Mouse (Mus musculus) hindbrain, embryonic 14.5 days (tissue): ENCODE results near the gene Bco2. TPM values are rescaled to one million over a fixed set of nuclear protein-coding genes. Genes with fewer than 3 reads are reported as not detected.

Experiments
- ATAC-seq: fragments of 200-750 bp; cut with Nextera tagmentation; 2 replicates; pipeline ENCODE4 v1.8.0; 2017; ENCODE audit warnings: moderate number of reproducible peaks, mild to moderate bottlenecking, moderate TSS enrichment, moderate library complexity; ENCODE audit not compliant: low FRiP score
- DNase-seq: peaks from one replicate; pipeline ENCODE4 v3.0.0-alpha.2; 2015; ENCODE audit warnings: low spot score
- H3K27ac ChIP-seq: fragments of 300-500 bp; sonication (generic); 2 replicates; pipeline ENCODE4 v1.5.1; 2014; ENCODE audit warnings: mild to moderate bottlenecking, moderate library complexity
- H3K27me3 ChIP-seq: fragments of 300-500 bp; sonication (generic); 2 replicates; pipeline ENCODE4 v1.6.1; 2014; ENCODE audit warnings: mild to moderate bottlenecking, low read length, mixed read lengths; ENCODE audit not compliant: control insufficient read depth, insufficient read depth
- H3K36me3 ChIP-seq: fragments of 300-500 bp; sonication (generic); replicated peaks from 2 replicates; pipeline ENCODE4 v1.6.1; 2014; ENCODE audit not compliant: control insufficient read depth, insufficient read depth
- H3K4me1 ChIP-seq: fragments of 300-500 bp; sonication (generic); replicated peaks from 2 replicates; pipeline ENCODE4 v1.6.1; 2014; ENCODE audit warnings: antibody characterized with exemption, low read length, mixed read lengths; ENCODE audit not compliant: control insufficient read depth, insufficient read depth
- H3K4me2 ChIP-seq: fragments of 300-500 bp; sonication (generic); replicated peaks from 2 replicates; pipeline ENCODE4 v1.6.1; 2014; ENCODE audit warnings: mild to moderate bottlenecking, moderate library complexity
- H3K4me3 ChIP-seq: fragments of 300-500 bp; sonication (generic); replicated peaks from 2 replicates; pipeline ENCODE4 v1.5.1; 2014; ENCODE audit warnings: mild to moderate bottlenecking, low read length
- H3K9ac ChIP-seq: fragments of 300-500 bp; sonication (generic); 2 replicates; pipeline ENCODE4 v1.6.1; 2014
- H3K9me3 ChIP-seq: fragments of 300-500 bp; sonication (generic); 2 replicates; pipeline ENCODE4 v1.6.1; 2016; ENCODE audit warnings: low read length; ENCODE audit not compliant: control insufficient read depth
- WGBS: fragments of 180-500 bp; shearing (Covaris S2); extraction: QIAGEN DNeasy Blood & Tissue Kit; methylation state at CpG from one replicate; pipeline ENCODE4 v1.1.7; 2014; 5-methylcytosine and 5-hydroxymethylcytosine counted together
- polyA plus RNA-seq: library from polyadenylated mRNA; unstranded; fragments of >200 nt; fragmentation: Nextera tagmentation; extraction: Ambion mirVana; gene quantifications from 2 replicates; pipeline ENCODE4 v1.2.1, GENCODE M21; 2014

Gene Bco2
- polyA plus RNA-seq, 1 experiment from 2014 or later = 0.35 TPM

DNA sequence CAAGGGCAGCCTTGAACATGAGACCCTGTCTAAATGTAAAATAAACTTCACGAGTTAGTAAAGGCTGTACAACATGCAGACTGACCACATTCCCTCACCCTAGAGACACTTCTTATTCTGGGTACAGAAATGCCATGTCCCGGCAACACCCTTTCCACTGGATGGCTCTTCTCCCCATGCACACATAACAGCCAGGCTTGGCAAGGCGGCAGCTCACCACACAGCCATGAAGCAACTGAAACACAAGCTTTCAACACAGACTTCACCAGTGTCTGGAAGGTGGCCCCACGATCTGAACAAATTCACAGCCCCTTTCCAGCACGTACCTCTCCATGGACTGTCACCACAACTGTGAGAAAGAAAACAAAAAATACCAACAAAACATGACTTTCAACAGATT, 30.0 kb downstream of the Bco2 start:
- peaks cover 8% of the 10 kb centered on the region; the same call in 1 of the 2 replicates for H3K36me3 ChIP-seq
- H3K27ac ChIP-seq = no peak overlapping the region
- DNase-seq (no peak), ATAC-seq (no peak)
- no peaks in the 10 kb centered on the region for H3K9me3 ChIP-seq
- no peak overlapping the region for H3K9ac ChIP-seq
- no peak overlapping the region for H3K4me3 ChIP-seq
- H3K27me3 ChIP-seq = no peaks in the 10 kb centered on the region
- H3K4me1 ChIP-seq = peaks cover 7% of the 10 kb centered on the region
- WGBS = 98% methylated on average over 5 of the region's 5 CpGs
- H3K4me2 ChIP-seq = no peak overlapping the region

- H3K27me3 ChIP-seq = no peaks in the 10 kb centered on the region
- ATAC-seq (no peak), DNase-seq (no peak)
- no peak overlapping the region for H3K27ac ChIP-seq
- 90% methylated on average over 5 of the region's 5 CpGs for WGBS
- H3K4me1 ChIP-seq = peaks cover 1% of the 10 kb centered on the region
- H3K9ac ChIP-seq = no peak overlapping the region
- H3K4me3 ChIP-seq = no peak overlapping the region
- no peak overlapping the region for H3K4me2 ChIP-seq
- H3K9me3 ChIP-seq = no peaks in the 10 kb centered on the region
- peaks cover 8% of the 10 kb centered on the region; the same call in 1 of the 2 replicates for H3K36me3 ChIP-seq
These were observed 32.4 kb downstream of the Bco2 start for GRCm38 (mm10) chr9:50522574-50522973.

- no peak for DNase-seq
- H3K27me3 ChIP-seq = no peaks in the 10 kb centered on the region
- WGBS = 62% methylated on average over 2 of the region's 2 CpGs
- H3K4me1 ChIP-seq = no peaks in the 10 kb centered on the region
- H3K36me3 ChIP-seq = peaks cover 8% of the 10 kb centered on the region; the same call in 1 of the 2 replicates
- ATAC-seq = no peak
- no peaks in the 10 kb centered on the region for H3K9me3 ChIP-seq
- H3K27ac ChIP-seq = no peak overlapping the region
- H3K4me2 ChIP-seq = no peak overlapping the region
- H3K9ac ChIP-seq = no peak overlapping the region
- no peak overlapping the region for H3K4me3 ChIP-seq
These were observed 33.4 kb downstream of the Bco2 start for GRCm38 (mm10) chr9:50521562-50521961.

- Histone ChIP-seq H3K9me3 (no peaks in the 10 kb centered on the region), H3K27me3 (no peaks in the 10 kb centered on the region), H3K27ac (no peak overlapping the region), H3K4me3 (no peak overlapping the region), H3K36me3 (peaks cover 8% of the 10 kb centered on the region; the same call in 1 of the 2 replicates), H3K9ac (no peak overlapping the region), H3K4me1 (no peaks in the 10 kb centered on the region), H3K4me2 (no peak overlapping the region)
- ATAC-seq (no peak), DNase-seq (no peak)
- 89% methylated on average over 6 of the region's 6 CpGs for WGBS
These were observed 34.2 kb downstream of the Bco2 start for GRCm38 (mm10) chr9:50520748-50521147.

DNA sequence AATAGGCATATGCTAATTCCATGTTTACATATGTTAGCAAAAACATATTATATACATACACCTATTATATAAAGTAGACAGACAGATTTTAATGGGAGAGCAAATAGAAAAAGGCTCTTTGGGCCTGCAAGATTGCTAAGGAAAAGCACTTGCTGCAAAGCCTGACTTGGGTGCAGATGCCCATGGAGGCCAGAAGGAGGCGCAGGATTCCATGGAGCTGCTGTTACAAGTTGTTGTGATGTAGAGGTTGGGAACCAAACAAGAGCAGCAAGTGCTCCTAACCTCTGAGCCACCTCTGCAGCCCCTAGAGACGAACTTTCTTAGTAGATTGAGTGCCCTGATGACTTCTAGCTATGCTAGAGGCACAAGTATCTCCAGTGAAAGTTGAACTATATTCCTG, 36.2 kb downstream of the Bco2 start:
- Histone ChIP-seq H3K4me2 (no peak overlapping the region), H3K4me3 (no peak overlapping the region), H3K27ac (no peak overlapping the region), H3K36me3 (peaks cover 8% of the 10 kb centered on the region; the same call in 1 of the 2 replicates), H3K9me3 (no peaks in the 10 kb centered on the region), H3K27me3 (no peaks in the 10 kb centered on the region), H3K9ac (no peak overlapping the region), H3K4me1 (no peaks in the 10 kb centered on the region)
- DNase-seq (no peak), ATAC-seq (no peak)
- WGBS = 16% methylated on average over 2 of the region's 2 CpGs

- H3K9ac ChIP-seq = no peak overlapping the region
- H3K27ac ChIP-seq = no peak overlapping the region
- WGBS = 93% methylated on average over 5 of the region's 5 CpGs
- H3K4me2 ChIP-seq = no peak overlapping the region
- no peaks in the 10 kb centered on the region for H3K27me3 ChIP-seq
- H3K36me3 ChIP-seq = no peaks in the 10 kb centered on the region
- H3K9me3 ChIP-seq = no peaks in the 10 kb centered on the region
- DNase-seq = no peak
- ATAC-seq = no peak
- no peak overlapping the region for H3K4me3 ChIP-seq
- H3K4me1 ChIP-seq = no peaks in the 10 kb centered on the region
These were observed 39.5 kb downstream of the Bco2 start for GRCm38 (mm10) chr9:50515462-50515861.

GRCm38 (mm10) chr9:50507570-50507969, 47.4 kb downstream of the Bco2 start:
- no peaks in the 10 kb centered on the region for H3K36me3 ChIP-seq
- H3K9me3 ChIP-seq = no peaks in the 10 kb centered on the region
- no peak overlapping the region for H3K4me3 ChIP-seq
- WGBS = 82% methylated on average over 7 of the region's 7 CpGs
- ATAC-seq (no peak), DNase-seq (no peak)
- H3K9ac ChIP-seq = no peak overlapping the region
- H3K4me2 ChIP-seq = no peak overlapping the region
- no peaks in the 10 kb centered on the region for H3K4me1 ChIP-seq
- no peaks in the 10 kb centered on the region for H3K27me3 ChIP-seq
- H3K27ac ChIP-seq = no peak overlapping the region

GRCm38 (mm10) chr9:50505405-50505804, 49.6 kb downstream of the Bco2 start:
- Histone ChIP-seq H3K9me3 (no peaks in the 10 kb centered on the region), H3K36me3 (no peaks in the 10 kb centered on the region), H3K9ac (no peak overlapping the region), H3K27ac (no peak overlapping the region), H3K27me3 (no peaks in the 10 kb centered on the region), H3K4me2 (no peak overlapping the region), H3K4me3 (no peak overlapping the region), H3K4me1 (no peaks in the 10 kb centered on the region)
- WGBS = 47% methylated on average over 6 of the region's 6 CpGs
- no peak for ATAC-seq
- DNase-seq = no peak

GRCm38 (mm10) chr9:50502949-50503348, 52.0 kb downstream of the Bco2 start:
- Histone ChIP-seq H3K4me2 (no peak overlapping the region), H3K36me3 (no peaks in the 10 kb centered on the region), H3K9me3 (no peaks in the 10 kb centered on the region), H3K4me3 (no peak overlapping the region), H3K27ac (no peak overlapping the region), H3K9ac (no peak overlapping the region), H3K4me1 (no peaks in the 10 kb centered on the region), H3K27me3 (no peaks in the 10 kb centered on the region)
- no peak for ATAC-seq
- no peak for DNase-seq
- WGBS = 95% methylated on average over 3 of the region's 3 CpGs

DNA sequence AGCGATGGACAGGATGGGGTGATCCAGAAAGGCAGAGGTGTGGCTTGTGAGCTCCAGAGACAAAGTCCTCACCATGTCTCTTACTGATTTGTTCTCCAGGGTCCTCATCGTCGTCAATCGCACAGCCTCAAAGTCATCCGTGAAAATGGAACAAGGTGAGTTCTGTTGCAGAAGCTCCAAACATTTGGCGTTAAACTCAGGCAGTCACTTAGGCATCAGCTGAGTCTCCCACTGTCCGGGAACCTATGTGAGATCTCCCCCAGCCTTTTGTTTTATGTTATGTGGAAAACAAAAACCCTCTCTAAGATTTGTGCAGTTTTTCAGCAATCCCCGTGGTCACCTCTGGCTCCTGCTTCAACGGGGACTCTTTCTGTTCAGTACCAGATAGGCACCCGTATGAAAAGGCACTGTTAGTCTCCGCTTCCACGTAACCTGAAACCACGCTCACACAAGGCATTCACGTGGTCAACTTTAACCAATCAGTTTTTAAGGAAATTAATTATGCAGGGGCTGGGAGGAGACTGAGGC, 53.9 kb downstream of the Bco2 start:
- no peaks in the 10 kb centered on the region for H3K36me3 ChIP-seq
- peak overlapping the region; percentile 52 for H3K4me2 ChIP-seq
- no peaks in the 10 kb centered on the region for H3K9me3 ChIP-seq
- peak overlapping the region; percentile 27 for H3K4me3 ChIP-seq
- 0 out of 2 replicates have a peak, but pooled peaks cover 5% of the 10 kb centered on the region for H3K4me1 ChIP-seq
- no peaks in the 10 kb centered on the region for H3K27me3 ChIP-seq
- H3K9ac ChIP-seq = peak overlapping the region; percentile 53
- WGBS = 25% methylated on average over 14 of the region's 14 CpGs
- peak overlapping the region; percentile 69 for H3K27ac ChIP-seq
- DNase-seq (peak; percentile 77), ATAC-seq (peak; percentile 76)
